In the genomic region with DNA sequence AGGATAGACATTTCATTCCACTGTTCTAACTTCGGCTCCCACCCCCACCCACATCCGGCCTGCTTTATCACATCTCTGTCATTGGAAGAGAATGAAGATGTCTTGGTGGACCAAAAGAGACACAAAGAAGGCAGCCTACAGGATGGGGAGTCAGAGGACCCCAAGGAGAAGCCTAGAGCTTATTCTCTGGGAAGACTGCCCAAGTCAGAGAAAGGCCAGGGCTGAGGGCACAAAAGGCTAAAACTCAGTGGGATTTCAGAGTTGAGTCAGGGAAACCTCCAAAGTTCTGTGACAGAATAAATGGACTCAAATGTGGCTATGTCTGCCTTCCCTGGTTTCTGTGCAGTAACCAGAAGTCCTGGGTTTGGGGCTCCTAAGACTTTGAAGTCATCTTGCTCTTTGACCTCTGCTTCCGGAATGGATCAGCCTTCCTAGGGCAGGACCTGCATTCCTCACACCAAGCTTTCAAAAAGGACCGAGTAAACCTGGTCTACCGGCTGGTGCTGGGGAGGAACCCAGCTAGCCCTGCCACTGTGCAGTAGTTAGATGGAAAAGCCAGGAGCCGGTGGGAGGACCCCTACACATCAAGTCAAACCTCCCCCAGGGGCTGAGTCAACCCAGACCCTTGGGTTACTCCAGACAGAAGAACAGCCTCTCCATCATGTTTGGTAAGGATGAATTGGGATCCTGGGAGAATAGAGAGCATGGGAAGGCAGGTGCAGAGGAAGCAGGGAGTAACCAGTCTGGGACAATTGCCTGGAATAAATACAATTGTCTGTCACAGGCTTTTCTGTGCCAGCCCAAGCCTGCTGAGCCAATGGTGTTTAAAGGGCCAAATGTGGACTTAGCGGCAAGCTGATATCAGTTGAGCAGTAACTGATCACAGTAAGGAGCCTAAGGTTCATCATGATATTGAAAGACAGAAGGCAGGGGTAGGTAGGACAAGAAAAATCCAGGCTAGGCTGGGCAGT, we compare ENCODE assay signal across 19 mouse cellular contexts.
A peak's percentile ranks its signal among the peaks of the same experiment; 100 is the strongest.
DNase-seq lines count a peak whose midpoint lies in the region; ATAC-seq lines count a peak whose summit lies in the region.
"Had no signal": no experiment of that assay in that cellular context is flagged by ENCODE, and none has a peak within 500 bp of the region (broad histone marks: within the 10 kb centered on the region; RNA-seq: fewer than 3 reads in every experiment).

No protein-coding gene starts in this region.

- H3K9me3 ChIP-seq in forebrain, embryonic 15.5 days: no peaks in the 10 kb centered on the region
- no peaks in the 10 kb centered on the region for H3K9me3 ChIP-seq in hindbrain, embryonic 13.5 days
- H3K9me3 ChIP-seq: embryonic facial prominence, embryonic 10.5 days; heart, embryonic 15.5 days; hindbrain, embryonic 15.5 days; limb, embryonic 12.5 days; midbrain, embryonic 10.5 days had no signal

- no peak for ATAC-seq in forebrain, embryonic 15.5 days (replicated peaks)
- ATAC-seq in hindbrain, embryonic 13.5 days (ENCODE audit: low FRiP score): no peak
- ATAC-seq: forebrain, postnatal 0 days had no signal

- H3K4me2 ChIP-seq in forebrain, embryonic 15.5 days (replicated peaks): no peak overlapping the region
- no peak overlapping the region for H3K4me2 ChIP-seq in hindbrain, embryonic 13.5 days
- H3K4me2 ChIP-seq: heart, embryonic 15.5 days; hindbrain, embryonic 15.5 days; limb, embryonic 12.5 days had no signal

- H3K36me3 ChIP-seq in forebrain, embryonic 15.5 days: no peaks in the 10 kb centered on the region
- H3K36me3 ChIP-seq in hindbrain, embryonic 13.5 days: no peaks in the 10 kb centered on the region
- H3K36me3 ChIP-seq: embryonic facial prominence, embryonic 10.5 days; heart, embryonic 15.5 days; hindbrain, embryonic 15.5 days; limb, embryonic 12.5 days; midbrain, embryonic 10.5 days had no signal

- H3K9ac ChIP-seq in forebrain, embryonic 15.5 days (replicated peaks): no peak overlapping the region
- no peak overlapping the region for H3K9ac ChIP-seq in hindbrain, embryonic 13.5 days
- H3K9ac ChIP-seq: forebrain, postnatal 0 days; heart, embryonic 15.5 days; hindbrain, embryonic 15.5 days; limb, embryonic 12.5 days had no signal

- H3K27me3 ChIP-seq in forebrain, embryonic 15.5 days: no peaks in the 10 kb centered on the region
- no peaks in the 10 kb centered on the region for H3K27me3 ChIP-seq in hindbrain, embryonic 13.5 days
- H3K27me3 ChIP-seq: heart, embryonic 15.5 days; hindbrain, embryonic 15.5 days; limb, embryonic 12.5 days had no signal

- H3K4me3 ChIP-seq in forebrain, embryonic 15.5 days: no peak overlapping the region
- H3K4me3 ChIP-seq in hindbrain, embryonic 13.5 days: no peak overlapping the region
- H3K4me3 ChIP-seq: embryonic facial prominence, embryonic 10.5 days; erythroblast, embryonic 14.5 days; heart, embryonic 15.5 days; hindbrain, embryonic 15.5 days; limb, embryonic 12.5 days; midbrain, embryonic 10.5 days had no signal

- peak; percentile 55 for DNase-seq in embryo, embryonic 10.5 days (ENCODE audit: low spot score)
- no peak for DNase-seq in embryo, embryonic 11 days
- DNase-seq in left cerebral cortex, postnatal 4 days: peak; percentile 29
- DNase-seq in left cerebral cortex, postnatal 14 days (ENCODE audit: low spot score in 2 of 2): no peak
- DNase-seq in cerebellum, adult 9-10 months: peak; percentile 61
- no peak for DNase-seq in urinary bladder, postnatal 14 days (ENCODE audit: low spot score)
- DNase-seq: forebrain, postnatal 0 days; gastrocnemius, postnatal 14 days; kidney, adult 18-20 months; kidney, postnatal 36 days; lung, postnatal 36 days had no signal

- WGBS in forebrain, embryonic 15.5 days: 87% methylated on average over 7 of the region's 7 CpGs
- WGBS in hindbrain, embryonic 13.5 days: 81% methylated on average over 7 of the region's 7 CpGs

- H3K27ac ChIP-seq in forebrain, embryonic 15.5 days (replicated peaks): no peak overlapping the region
- H3K27ac ChIP-seq in hindbrain, embryonic 13.5 days: no peak overlapping the region
- H3K27ac ChIP-seq: embryonic facial prominence, embryonic 10.5 days; heart, embryonic 15.5 days; hindbrain, embryonic 15.5 days; limb, embryonic 12.5 days; midbrain, embryonic 10.5 days had no signal

- intact Hi-C loops in left cerebral cortex, postnatal 4 days (cut with DNase I): no loop called here
- intact Hi-C loops in left cerebral cortex, postnatal 14 days (cut with DNase I): no loop called here

- peaks cover 20% of the 10 kb centered on the region for H3K4me1 ChIP-seq in forebrain, embryonic 15.5 days
- H3K4me1 ChIP-seq in hindbrain, embryonic 13.5 days (replicated peaks): peaks cover 21% of the 10 kb centered on the region

Comparison
In these comparisons a context has a peak if more than half of its experiments do, and no peak if none do; other contexts are left out.
1. DNase-seq: peak in embryo, embryonic 10.5 days (single experiment), left cerebral cortex, postnatal 4 days (single experiment) and cerebellum, adult 9-10 months (single experiment); none in embryo, embryonic 11 days (single experiment), left cerebral cortex, postnatal 14 days (0 of 2) and urinary bladder, postnatal 14 days (single experiment).